Mouse (Mus musculus) kidney, adult 8-10 months (tissue): ENCODE measurements around the gene Ttc7b.
A peak's percentile ranks its signal among the peaks of the same experiment; 100 is the strongest.

Source experiments
- DNase-seq, 2 experiments: peaks; one replicate each; pipeline ENCODE4 v3.0.0; 2022

Ttc7b gene

DNA sequence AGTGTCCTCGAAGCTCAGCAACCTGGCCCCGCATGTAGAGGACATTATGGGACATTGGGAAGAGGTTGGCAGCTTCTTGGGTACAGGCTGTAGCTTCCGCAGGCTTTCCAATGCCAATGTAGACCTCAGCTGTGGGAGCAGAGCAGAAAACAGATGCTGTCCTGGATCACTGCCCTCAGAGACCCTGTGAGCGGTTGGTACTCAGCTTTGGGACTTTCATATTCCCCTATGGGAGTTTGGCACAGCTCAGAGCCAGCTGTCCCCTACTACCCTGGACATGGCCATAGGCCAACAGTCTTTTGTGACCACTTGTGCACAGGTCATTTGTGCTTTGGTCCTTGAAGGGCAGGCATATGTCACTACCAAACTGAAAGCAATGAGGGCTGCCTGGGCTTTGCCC is 195.0 kb downstream of the Ttc7b start:
- DNase-seq = no peak

DNA sequence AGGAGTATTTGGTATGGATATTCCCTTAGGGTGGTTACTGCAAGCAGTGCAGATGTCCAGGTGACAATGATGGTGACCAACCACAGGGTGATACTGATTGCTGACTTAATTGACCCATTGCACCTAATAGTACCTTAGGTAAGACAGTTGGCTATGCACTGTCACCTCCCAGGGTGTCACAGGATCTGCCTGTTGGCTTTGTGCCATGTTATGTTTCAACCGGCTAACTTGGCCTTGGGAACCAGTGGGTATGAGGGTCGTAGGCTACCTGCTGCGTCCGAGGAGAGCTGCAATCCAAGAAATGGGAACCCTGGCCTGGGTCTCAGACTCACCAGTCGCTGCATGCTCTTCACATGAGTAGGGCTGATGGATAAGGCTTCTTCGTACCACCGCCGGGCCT is 195.4 kb downstream of the Ttc7b start:
- DNase-seq = no peak

DNA sequence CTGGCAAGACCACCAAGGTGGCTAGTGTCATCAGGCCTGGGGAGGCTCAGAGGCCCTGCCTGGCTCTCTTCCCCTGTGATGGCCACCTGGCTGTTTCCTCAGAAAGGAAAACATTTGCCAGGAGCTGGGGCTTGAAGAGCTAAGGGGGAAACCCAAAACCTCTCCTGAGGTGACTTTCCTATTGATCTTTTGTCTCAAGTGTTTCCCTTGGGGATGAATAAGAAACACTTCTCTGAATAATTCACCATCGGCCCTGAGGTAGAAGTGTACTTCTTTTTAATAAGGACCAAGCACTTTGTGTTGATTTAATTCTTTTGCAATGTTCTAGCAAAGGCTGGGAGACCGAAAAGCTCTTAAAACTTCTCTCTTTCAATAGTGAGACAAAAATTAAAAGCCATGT is 197.0 kb downstream of the Ttc7b start:
- DNase-seq = no peak

DNA sequence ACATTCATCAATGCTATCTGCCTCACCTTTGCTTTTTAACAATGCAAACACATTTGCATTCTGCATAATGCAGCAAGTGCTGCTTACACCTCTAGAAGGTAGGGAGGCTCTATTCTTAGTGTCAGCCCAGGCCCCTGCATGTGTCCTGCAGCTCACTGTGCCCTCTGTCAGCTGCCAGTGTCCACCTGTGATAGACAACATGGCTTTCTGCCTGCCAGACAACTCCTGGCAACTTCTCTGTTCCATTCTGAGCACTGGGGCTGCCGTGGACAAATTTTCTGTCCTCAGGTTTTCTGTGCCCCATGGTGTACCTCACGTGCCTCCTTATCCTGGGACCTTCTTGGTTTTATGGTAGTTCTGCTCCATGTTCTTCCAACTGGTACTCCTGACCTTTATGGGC is 198.4 kb downstream of the Ttc7b start:
- no peak for DNase-seq

DNA sequence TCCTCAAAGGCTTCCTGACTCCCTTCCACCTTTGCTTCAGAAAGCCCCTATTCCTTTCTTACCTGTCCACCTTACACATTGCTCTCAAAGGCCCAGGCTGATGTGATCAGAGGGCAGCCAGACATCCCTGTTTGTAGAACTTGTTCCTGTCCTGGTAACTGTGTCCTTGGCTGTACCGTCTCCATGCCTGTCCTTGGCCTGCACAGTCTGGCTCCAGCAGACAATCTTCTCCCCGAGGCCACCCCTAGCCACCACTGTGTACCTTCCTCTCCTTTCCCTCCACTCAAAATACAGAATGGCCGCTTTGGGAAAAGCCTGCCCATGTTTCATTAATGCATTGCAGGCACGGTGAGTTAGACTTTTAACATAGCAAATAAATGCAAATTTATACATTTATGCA is 199.1 kb downstream of the Ttc7b start:
- no peak for DNase-seq

DNA sequence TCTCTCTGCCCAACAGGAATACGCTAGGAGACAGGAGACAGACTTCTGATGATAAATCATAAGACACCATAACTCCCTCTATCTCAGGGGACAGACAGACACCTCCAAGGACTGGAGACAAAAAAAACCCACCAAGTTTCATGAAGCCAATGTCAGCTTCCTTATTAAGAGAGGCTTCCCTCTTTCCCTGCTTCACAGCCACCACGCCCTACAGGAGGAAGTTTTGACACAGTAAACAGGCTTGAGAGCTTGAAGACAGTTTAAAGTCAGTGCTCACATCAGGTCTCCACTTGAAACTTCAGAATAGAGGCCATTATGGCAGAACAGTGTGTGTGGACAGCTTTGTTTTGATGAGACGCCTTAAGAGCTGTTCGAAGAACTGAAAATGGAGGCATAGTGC is 200.9 kb downstream of the Ttc7b start:
- no peak for DNase-seq

DNA sequence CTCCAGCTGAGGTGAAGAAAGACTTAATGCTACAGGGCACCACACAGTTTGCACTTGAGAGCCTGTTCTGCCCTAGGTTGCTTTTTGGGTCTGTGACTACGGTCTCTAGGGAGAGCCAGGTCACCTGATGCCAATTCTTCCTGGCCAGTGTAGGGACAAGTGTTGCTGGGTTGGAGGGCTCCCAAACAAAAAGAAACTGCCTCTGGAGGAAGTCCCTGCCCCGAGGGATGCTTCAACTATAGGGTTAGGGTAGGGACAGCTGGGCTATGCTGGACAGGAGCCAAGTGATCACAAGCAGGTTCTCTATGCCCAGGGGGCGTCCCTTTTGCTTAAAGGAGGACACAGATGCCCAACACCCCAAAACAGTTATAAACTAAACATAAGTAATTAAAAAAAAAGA is 202.7 kb downstream of the Ttc7b start:
- no peak for DNase-seq

DNA sequence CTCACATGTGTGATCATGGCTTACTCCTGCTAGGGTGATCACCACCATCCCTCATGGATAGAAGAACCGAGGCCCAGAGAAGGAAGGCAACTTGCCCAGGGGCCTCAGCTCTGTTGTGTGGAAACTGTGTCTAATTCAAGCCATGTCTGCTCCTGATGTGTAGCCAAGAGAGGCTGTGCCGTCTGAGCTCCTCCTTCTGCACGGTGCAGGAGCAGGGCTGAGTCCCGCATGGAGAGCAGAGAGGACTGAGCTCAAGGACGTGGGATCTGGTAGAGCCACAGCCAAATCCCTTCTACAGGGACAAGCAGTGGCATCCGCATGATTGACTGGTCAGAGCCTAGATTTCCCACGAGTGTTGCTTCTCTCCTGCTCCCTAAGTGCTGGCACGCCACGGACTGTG is 204.5 kb downstream of the Ttc7b start:
- no peak for DNase-seq

DNA sequence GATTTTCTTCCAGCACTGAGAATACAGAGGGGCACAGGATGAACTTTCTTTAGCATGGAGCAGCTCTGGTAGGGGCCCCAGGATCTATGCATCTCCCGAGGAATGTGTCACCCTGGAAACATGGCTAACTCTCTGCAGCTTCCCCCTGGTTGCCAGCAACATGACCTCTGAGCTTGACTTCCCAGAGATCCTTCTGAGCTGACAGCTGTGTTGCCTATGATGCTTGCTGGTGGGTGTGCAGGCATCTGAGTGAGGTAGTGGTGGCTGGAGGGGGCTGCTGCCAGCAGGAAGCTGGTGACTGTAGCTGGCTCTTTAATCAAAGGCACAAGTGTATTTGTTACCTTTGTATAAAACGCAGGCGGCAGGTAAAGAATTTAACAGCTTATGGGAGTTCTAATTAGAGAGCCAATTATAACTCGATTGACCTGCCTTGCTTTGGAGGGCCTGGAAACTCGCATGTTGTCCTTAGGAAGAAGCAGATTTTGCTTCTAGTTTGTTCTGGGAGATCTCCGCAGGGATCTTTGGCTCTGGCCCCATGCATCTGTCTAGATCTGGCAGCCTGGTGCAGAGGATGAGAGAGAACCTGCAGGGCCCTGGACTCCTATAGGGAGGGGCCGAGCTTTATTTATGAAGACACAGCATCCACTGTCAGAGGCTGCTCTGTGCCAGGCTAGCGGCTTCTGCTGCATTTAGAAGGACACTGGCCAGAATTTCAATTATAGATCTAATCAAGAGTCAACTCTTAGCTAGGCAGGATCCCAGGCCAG is 205.3 kb downstream of the Ttc7b start:
- DNase-seq = no peak

DNA sequence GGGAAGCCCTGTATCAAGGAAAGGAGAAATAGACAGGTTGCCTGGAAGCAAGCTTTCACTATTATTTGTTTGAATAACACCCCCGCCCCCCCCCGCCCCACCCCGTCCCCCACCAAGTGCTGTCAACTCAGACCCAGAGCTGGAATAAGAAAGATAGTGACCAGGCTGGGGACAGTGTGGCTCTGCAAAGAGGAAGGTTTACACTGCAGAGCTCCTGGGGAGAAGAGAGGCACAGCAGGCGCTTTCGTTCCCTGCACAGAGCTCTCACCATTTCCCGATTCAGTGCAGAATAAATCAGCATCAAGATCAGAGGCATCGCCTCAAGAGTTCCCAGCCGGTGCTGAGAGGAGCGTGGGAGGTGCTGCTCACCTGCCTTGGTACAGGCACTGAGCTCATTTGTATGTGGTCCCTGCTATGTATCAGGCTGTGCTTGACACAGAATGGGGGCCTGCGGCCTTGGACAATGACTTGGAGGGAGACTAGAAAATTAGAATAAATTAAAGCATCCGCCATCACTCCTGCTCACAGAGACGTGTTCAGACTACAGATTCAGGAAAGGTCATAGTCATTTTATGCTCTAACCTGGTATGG is 206.7 kb downstream of the Ttc7b start:
- no peak for DNase-seq

DNA sequence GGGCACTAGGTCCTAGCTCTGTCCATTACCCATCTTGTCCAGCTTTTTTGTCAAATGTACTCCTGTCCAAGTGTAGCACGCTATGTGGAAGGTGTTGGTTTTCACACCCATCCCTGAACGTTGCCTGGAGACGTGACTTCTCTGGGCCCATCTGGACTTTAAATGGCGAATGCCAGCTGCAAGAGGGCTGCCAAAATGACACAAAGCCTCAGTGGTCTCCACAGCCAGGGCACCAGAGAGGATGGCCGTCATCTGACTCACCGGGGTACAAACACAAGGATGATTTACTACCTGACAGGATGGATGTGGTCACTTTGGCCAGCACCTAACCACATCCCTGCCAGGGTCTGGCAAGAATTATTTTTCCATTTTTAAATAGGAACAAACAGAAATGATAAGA is 207.4 kb downstream of the Ttc7b start:
- no peak for DNase-seq

DNA sequence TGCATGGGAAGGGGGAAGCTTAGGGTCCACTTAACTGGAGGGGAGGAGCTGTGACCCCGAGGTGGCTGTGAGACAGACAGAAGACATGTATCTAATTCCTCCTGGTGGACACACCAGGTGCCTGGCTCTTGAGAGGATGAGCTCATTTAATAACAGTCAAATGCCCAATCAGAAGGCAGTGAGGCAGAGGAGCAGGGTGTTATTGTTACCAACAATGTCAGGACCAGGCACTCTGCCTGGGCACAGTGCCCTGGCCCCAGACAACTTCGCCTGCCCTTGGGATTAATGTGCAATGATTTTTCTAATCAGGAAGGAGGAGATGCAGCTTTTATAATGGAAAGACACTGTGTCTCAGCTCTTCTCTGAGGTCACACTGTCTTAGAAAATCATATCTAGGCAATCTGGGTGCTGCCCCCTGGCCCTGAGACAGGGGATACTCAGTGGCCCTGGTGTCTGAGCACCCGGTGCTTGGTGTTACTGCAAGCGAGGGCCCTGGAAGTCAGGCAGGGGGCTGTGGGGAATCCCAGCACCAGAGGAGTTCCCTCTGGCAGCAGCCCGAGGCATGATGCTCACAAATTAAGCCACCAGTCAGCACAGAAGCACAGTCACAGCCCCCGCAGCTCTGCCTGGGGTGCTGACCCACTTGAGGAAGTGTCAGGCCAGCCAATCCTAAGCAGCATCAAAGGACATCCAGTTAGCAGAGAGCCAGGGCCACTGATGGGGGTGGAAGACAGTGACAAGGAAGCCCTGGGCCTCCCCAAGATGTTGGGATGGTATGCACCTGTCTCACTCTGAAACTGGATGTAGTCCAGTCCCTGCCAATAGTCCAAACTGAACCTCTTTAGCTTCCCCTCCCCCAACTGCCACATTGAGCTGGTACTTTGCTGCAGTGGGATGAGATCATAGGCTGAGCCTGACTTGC is 209.9 kb downstream of the Ttc7b start:
- DNase-seq = no peak

DNA sequence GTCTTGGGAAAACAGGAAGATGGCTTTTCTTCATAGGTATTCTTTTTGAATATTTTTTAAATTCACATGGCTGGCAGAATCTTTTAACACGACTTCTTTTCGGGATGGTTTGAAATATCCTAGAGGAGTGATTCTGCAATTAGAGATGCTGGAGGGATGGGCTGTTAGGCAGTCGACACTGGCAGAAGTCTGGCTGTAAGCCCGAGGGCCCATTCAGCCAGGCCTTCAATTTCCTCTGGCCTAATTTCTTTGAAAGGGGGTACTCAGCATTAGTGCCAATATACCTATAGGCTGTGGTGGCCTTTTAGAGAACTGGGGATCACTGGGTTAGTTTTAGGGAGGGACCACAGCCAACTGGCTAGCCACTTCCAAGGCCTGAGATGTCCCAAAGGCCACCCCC is 211.4 kb downstream of the Ttc7b start:
- no peak for DNase-seq

DNA sequence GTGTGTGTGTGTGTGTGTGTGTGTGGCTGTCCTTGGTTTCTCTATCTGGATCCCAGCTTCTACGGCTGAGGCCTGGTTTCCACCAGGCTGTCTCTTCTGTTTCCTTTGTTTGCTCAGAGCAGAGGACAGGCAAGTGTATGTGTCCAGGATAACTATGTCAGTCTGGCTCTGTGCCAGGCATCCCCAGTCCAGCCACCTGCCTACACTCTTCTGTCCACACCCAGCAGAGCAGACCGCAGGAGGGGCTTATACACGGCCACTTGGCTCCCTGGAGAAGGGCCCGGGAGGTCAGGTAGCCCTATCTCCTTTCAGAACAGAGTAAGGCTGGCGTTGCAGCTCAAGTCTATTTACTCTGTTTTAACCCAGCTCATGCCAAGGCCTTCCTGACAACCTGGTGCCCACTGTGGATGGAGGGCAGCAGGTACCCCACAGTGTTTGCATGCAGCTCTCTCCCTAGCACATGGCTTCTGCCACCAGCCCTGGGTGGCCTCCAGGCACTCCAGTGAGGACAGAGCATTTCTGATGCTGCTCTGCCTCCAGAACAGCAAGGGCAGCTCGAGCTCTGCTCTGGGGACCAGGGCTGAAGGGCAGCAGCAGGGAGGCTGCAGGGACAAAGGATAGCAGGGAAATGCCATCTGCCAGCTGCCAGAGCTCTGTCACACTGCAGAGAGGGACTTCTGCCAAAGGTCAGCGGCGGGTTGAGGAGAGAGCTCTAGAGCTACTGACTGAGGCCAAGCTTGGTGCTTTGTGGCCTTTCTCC is 212.9 kb downstream of the Ttc7b start:
- peak in 1 of 2 experiments; percentile 18 for DNase-seq

DNA sequence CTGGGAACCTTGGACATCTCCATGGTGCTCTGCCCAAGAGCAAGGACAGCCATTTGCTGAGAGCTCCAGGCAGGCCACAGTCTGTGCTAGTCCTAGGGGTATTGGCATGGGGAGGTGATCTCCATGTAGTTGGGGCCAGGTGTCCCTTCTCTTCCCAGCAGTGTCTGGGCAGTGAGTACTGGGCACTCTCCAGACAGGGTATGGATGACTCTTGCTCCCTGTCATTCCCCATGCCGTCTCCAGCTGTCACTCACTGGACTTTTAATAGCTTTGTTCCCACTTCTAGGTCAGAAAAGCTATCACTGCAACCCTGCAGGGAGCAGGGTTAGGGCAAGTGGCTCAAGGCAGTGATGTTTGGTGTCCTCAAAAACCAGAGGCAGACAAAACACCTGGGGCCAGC is 214.3 kb downstream of the Ttc7b start:
- DNase-seq = no peak

DNA sequence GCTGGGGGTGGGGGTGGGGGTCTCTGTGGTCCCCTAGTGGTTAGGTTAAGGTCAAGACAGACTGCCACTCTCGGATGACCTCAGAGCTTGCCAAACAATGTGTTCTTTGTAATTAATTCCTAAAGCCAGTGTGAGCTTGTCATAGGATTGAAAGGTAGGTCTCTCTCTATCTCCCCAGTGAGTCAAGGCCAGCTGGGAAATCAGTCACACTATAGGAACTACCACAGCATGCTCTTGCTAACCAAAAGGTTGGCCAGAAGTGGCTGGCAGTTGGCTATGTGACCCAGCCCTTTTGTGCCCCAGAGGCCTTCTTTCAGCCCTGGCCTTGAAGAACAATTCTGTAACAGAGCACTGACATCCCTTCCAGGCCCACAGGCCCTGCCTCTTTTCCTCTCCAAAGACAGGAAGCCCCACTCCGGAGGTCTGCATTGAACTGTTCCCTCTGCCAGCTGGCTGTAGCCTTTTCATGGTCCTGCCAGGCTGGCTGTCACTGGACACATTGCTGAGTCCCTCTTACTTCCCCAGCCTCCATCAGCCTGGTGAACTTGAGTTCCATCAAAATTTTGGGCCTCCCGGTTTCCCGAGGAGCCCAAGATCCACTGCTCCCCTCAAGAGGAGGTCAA is 215.5 kb downstream of the Ttc7b start:
- DNase-seq = no peak

DNA sequence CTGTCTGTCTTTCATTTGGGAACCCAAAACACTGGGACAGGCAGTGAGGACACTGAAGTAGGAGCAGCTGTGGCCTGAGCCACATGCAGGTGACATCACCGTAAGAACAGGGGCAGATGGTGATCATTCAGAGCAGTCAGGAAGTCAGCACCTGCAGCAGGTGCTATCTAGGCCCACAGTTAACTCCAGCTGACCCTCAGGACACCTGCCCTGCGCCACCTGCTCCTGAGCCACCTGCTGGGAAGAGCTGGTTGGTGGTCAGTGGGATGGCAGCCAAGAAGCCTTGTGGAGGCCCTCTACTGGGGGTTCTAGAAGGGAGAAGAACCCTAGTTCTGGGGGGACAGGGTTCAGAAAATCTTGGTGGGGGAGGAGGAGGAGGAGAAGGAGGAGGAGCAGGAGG is 216.3 kb downstream of the Ttc7b start:
- no peak for DNase-seq

DNA sequence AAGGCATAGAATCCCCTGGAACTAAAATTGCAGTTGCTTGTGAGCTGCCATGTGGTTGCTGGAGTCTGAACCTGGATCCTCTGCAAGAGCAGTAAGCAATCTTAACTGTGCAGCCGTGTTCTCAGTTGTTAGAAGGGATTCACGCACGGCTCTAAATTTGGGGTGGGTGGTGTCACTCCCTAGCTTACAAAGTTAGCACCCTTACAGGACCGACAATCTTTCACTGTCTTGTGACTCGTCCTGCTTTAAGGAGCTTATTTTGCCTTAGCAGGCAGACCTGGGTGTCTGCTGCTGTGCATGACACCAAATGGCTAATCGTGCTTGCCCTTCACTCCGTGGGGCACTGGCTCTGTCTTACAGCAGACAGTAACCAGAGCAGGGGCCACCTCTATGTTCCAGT is 217.5 kb downstream of the Ttc7b start:
- no peak for DNase-seq

DNA sequence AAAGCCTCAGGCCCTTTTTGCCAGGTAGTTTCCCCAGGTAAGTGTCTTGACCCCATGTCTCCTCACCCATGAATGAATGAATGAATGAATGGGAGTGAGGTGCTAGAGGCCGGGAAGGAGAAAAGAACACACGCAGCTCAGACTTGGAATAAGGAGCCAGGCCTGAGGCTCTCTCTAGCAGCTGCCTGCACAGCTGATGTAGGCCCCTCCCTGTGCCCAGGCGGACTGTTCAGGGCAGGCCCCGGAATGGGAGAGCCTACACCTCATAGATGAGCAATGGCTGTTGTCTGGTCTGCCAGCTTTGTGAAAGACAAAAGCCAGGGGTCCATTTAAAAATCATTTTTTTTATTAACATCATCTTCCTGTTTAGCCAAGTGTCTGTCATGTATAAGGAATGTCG is 220.2 kb downstream of the Ttc7b start:
- no peak for DNase-seq

DNA sequence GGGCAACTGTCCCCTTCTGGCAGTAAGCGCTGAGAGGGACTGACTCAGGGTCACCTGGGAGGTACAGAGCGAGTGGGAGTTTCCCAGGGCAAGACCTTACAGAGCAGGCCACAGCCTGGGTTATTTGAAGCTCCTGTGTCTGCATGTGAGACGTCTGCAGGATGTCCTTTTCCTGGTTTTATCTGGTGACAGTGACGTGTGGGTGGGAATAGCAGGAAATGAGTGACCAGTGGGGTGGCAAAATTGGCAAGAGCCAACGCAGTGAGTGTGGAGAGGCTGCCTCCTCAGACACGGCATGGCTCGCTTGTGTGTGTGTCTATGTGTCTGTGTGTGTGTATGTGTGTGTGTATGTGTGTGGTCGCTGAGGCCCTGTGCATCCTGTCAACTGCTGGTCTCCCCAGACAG is 221.3 kb downstream of the Ttc7b start:
- DNase-seq = peak; percentile 43 to 63

DNA sequence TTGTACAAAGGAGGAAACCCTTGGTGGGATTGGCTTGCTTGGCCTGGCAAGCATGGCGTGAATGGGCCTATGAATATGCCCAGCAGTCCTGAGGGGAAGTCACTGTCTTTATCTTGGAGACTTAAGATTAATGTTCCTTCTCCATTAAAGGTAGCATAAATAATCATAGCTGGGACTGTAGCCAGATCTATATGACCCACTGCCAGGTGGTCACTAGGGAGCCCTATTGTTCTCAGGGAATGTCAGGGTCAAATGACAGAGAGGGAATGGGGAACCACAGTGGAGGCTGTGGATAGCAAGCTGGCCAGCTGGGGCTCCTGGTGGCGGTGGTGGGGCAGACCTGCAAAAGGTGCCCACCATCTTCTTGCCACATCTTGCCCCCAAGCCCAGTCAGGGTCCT is 221.8 kb downstream of the Ttc7b start:
- DNase-seq = no peak

DNA sequence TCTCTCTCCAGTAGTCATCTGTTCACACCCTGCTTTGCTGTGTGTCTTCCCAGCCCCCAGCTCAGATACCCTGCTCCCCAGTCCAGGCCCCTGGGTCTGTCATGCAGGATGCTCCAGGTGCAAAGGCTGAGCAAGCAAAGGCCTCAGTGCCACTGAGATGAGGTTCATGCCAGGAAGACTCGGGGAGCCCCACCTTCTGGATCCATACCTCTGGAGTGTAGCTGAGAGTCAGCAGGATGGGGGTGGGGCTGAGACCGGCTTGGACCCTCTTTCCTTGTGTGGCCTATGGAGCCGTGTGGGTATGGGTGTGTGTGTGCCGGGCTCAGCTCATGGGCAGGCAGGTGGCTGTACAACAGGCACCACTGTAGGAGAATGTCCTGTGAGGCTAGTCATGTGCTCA is 222.7 kb downstream of the Ttc7b start:
- DNase-seq = no peak

DNA sequence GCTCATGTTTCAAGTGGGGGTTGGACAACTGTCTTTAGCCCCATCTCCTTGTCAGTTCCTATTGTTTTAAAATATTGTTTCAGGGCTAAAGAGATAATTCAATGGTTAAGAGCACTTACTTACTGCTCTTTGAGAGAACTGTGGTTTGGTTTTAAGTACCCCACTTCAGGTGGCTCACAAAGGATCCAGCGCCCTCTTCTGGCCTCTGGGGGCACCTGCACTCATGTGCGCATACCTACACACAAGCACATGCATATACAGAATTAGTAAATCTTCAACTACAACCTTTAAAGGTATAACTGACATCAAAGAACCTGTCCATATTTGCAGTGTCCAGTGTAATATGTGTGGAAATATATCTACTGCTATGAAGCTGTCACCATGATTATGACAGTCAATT is 226.2 kb downstream of the Ttc7b start:
- DNase-seq = no peak
